Mouse (Mus musculus): Measurements from ENCODE around the gene Zdhhc3.

GRCm38 (mm10) chr9:123156910-123157361 is 43.9 kb upstream of the Zdhhc3 start:
- TF ChIP-seq GATA1 (IDR thresholded peaks at IDR 0.05; ENCODE audit: borderline replicate concordance, low read length) (no peak), FLI1 (IDR thresholded peaks at IDR 0.05; ENCODE audit: low read length) (no peak)
